Mouse (Mus musculus) intestine, embryonic 16.5 days (tissue): ENCODE results near the gene Grxcr1. TPM values are rescaled to one million over a fixed set of nuclear protein-coding genes. Genes with fewer than 3 reads are reported as not detected.

Experiments used
- ATAC-seq: fragments of 200-750 bp; cut with Nextera tagmentation; 2 replicates; pipeline ENCODE4 v1.8.0; 2017; ENCODE audit warnings: moderate TSS enrichment, moderate library complexity
- H3K27ac ChIP-seq: fragments of 300-500 bp; sonication (generic); 2 replicates; pipeline ENCODE4 v1.5.1; 2014; ENCODE audit warnings: mild to moderate bottlenecking, low read length
- H3K27me3 ChIP-seq: fragments of 300-500 bp; sonication (generic); replicated peaks from 2 replicates; pipeline ENCODE4 v1.6.1; 2014; ENCODE audit warnings: low read length, control low read depth, mixed read lengths; ENCODE audit not compliant: control insufficient read depth, insufficient read depth
- H3K36me3 ChIP-seq: fragments of 300-500 bp; sonication (generic); 2 replicates; pipeline ENCODE4 v1.6.1; 2014; ENCODE audit warnings: low read length, control low read depth; ENCODE audit not compliant: control insufficient read depth, insufficient read depth
- H3K4me1 ChIP-seq: fragments of 300-500 bp; sonication (generic); 2 replicates; pipeline ENCODE4 v1.6.1; 2014; ENCODE audit warnings: low read length, control low read depth, mixed read lengths; ENCODE audit not compliant: control insufficient read depth, insufficient read depth
- H3K4me2 ChIP-seq: fragments of 300-500 bp; sonication (generic); 2 replicates; pipeline ENCODE4 v1.6.1; 2014; ENCODE audit warnings: low read depth, low read length, control low read depth
- H3K4me3 ChIP-seq: fragments of 300-500 bp; sonication (generic); 2 replicates; pipeline ENCODE4 v1.5.1; 2014; ENCODE audit warnings: mild to moderate bottlenecking, low read length
- H3K9ac ChIP-seq: fragments of 300-500 bp; sonication (generic); 2 replicates; pipeline ENCODE4 v1.6.1; 2014; ENCODE audit warnings: low read depth, low read length
- H3K9me3 ChIP-seq: fragments of 300-500 bp; sonication (generic); 2 replicates; pipeline ENCODE4 v1.6.1; 2016; ENCODE audit warnings: low read length, control low read depth; ENCODE audit not compliant: control insufficient read depth
- WGBS: fragments of 180-500 bp; shearing (Covaris S2); extraction: QIAGEN DNeasy Blood & Tissue Kit; methylation state at CpG from one replicate; pipeline ENCODE4 v1.1.7; 2014; 5-methylcytosine and 5-hydroxymethylcytosine counted together
- polyA plus RNA-seq: library from polyadenylated mRNA; unstranded; fragments of >200 nt; fragmentation: Nextera tagmentation; extraction: Ambion mirVana; gene quantifications from 2 replicates; pipeline ENCODE4 v1.2.1, GENCODE M21; 2015

Grxcr1 gene
- polyA plus RNA-seq: not detected in 2 replicates

DNA sequence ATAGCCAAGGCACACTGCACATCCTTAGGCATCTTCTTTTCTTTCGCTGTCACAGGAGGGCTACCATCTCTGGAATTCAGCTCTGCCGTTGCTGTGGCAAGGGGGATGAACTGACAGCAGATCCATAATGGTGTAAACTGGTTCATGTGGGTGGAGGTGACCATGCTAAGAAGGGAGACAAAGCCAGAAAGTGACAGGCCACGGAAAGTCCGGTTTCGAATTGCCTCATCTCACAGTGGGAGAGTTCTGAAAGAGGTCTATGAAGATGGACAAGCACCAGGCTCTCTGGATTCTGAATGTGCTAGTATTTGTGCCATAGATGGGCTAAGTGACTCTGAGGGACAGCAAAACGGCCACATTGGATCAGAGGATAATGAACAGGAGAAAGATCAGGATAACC is at the start of gene Grxcr1:
TSS of gene Grxcr1 (plus strand) at position 92 of the 400 bp plus-strand sequence.
- no peak within 1 kb of the TSS for H3K27ac ChIP-seq
- H3K4me3 ChIP-seq: no peak within 1 kb of the TSS
- H3K4me1 ChIP-seq: no peaks in the 10 kb centered on the region
- WGBS: 89% methylated on average over 6 of the region's 6 CpGs
- no peaks in the 10 kb centered on the region for H3K36me3 ChIP-seq
- H3K9ac ChIP-seq: no peak within 1 kb of the TSS
- no peaks in the 10 kb centered on the region for H3K9me3 ChIP-seq
- no peaks in the 10 kb centered on the region for H3K27me3 ChIP-seq
- ATAC-seq: no peak
- H3K4me2 ChIP-seq: no peak within 1 kb of the TSS

DNA sequence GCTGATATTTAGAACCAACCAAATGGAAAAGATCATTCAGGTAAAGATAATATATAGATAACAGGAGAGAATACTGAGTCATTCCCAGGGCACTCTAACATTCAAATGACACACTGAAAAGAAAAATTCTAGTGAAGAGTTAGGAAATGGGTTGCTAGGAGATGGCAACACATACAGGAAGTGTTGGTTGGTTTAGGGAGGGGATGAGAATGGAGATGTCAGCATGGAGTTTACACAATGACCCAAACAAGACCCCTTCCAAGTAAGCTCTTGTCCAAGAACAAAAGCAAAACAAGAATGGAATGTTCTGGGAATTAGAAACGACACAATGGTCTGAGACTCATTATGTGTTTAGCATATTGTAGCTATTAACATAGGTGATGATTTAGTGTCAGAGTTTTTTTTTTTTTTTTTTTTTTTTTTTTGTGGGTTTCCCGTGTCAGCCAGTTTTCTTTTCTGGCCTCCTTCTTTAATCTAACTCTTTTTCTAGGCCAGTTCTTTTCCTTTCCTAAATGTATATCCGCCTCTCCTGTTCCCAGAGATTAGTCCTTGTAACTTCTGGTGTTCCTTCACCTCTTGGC is 49.6 kb upstream of the Grxcr1 start:
- Histone ChIP-seq H3K36me3 (no peaks in the 10 kb centered on the region), H3K9me3 (no peaks in the 10 kb centered on the region), H3K27ac (no peak overlapping the region), H3K9ac (no peak overlapping the region), H3K4me3 (no peak overlapping the region), H3K4me1 (no peaks in the 10 kb centered on the region), H3K27me3 (no peaks in the 10 kb centered on the region), H3K4me2 (no peak overlapping the region)
- 62% methylated on average over 3 of the region's 3 CpGs for WGBS
- no peak for ATAC-seq

DNA sequence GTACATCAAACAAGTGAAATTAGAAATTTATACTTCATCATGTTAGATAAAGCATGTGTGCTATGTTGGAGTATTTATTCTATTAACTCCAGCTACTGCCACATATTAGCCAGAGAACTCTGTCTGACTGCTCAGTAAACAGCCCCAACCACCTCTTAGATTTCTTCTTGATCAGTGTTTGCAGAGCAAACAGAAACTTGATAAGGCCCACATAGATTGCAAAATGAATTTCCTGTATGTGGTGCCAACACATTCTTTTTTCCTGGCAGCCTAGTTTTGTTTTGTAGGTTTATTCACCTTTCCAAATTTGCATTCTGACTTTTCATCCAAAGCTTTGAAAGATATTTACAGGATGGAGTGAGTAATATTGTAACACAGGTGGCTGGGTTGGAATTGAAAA is 41.2 kb upstream of the Grxcr1 start:
- H3K27ac ChIP-seq: no peak overlapping the region
- ATAC-seq: peak; percentile 84
- no peaks in the 10 kb centered on the region for H3K27me3 ChIP-seq
- no peaks in the 10 kb centered on the region for H3K9me3 ChIP-seq
- H3K9ac ChIP-seq: no peak overlapping the region
- no peak overlapping the region for H3K4me2 ChIP-seq
- no peaks in the 10 kb centered on the region for H3K36me3 ChIP-seq
- H3K4me1 ChIP-seq: no peaks in the 10 kb centered on the region
- no peak overlapping the region for H3K4me3 ChIP-seq

DNA sequence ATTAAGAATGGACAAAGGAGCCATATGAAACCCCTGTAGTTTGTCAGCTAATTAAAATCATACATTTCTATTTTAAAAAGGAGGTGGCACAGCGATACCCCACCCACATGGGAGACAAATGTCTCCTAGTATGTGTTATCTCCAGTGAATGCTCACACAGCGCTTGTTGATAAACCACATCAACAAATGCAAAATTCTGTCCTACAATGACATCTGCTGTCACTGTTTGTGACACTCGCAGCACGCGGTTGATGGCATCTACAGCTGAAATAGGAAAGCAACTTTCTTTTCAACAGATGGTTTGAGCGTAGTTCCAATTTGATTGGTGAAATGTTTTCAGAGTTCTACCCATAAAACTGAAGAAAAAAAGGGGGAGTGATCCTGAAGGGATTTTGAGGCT is 29.0 kb upstream of the Grxcr1 start:
- no peak for ATAC-seq
- Histone ChIP-seq H3K9me3 (no peaks in the 10 kb centered on the region), H3K4me1 (peaks cover 4% of the 10 kb centered on the region; the same call in 1 of the 2 replicates), H3K9ac (no peak overlapping the region), H3K4me3 (no peak overlapping the region), H3K36me3 (no peaks in the 10 kb centered on the region), H3K27ac (no peak overlapping the region), H3K27me3 (no peaks in the 10 kb centered on the region), H3K4me2 (no peak overlapping the region)
- WGBS: 94% methylated on average over 6 of the region's 6 CpGs

DNA sequence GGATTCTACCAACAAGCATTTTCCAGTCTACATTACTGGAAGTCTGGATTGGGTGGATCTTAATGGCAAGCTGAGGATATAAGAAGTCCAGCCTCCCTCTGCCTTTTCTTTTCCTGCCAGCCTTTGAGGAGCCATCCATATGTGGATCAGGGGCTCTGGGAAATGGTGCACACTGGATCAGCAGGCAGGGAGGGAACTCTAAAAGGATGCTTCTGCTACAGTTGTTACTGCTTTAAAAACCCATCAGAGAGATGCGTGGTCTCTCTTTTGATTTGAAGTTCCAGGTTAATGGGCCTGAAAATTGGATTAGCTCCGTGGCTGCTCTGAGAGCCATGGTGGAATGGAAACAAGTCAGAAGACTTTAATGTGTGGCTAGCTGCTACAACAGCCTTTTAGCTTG is 27.7 kb upstream of the Grxcr1 start:
- H3K4me1 ChIP-seq: peaks cover 4% of the 10 kb centered on the region; the same call in 1 of the 2 replicates
- no peaks in the 10 kb centered on the region for H3K9me3 ChIP-seq
- H3K4me3 ChIP-seq: no peak overlapping the region
- H3K27ac ChIP-seq: no peak overlapping the region
- 62% methylated on average over 2 of the region's 2 CpGs for WGBS
- H3K9ac ChIP-seq: no peak overlapping the region
- H3K36me3 ChIP-seq: no peaks in the 10 kb centered on the region
- no peak for ATAC-seq
- H3K27me3 ChIP-seq: no peaks in the 10 kb centered on the region
- no peak overlapping the region for H3K4me2 ChIP-seq

DNA sequence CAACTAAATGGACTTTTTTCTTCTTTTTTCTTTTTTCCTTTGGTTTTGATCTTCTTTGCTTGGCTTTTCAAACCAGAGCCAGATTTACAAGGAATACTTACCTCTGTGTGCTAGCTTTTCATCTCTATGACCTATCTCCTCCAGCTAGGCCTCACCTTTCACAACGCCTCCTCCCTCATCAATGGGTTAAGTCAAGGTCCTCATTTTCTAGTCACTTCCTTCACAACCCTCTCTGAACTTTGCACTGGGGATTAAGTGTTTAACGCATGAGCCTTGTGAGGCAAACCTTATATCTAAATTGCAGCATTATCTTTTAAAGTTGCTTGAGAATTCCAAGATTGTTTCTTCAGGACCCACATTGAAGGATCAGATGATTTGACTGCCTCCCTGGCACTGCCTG is 27.2 kb upstream of the Grxcr1 start:
- Histone ChIP-seq H3K27ac (peak overlapping the region; percentile 18; the same call in 1 of the 2 replicates), H3K4me2 (no peak overlapping the region), H3K27me3 (no peaks in the 10 kb centered on the region), H3K9ac (no peak overlapping the region), H3K9me3 (no peaks in the 10 kb centered on the region), H3K4me3 (no peak overlapping the region), H3K36me3 (no peaks in the 10 kb centered on the region), H3K4me1 (peaks cover 4% of the 10 kb centered on the region; the same call in 1 of the 2 replicates)
- WGBS: 64% methylated on average over 2 of the region's 2 CpGs
- peak; percentile 96 for ATAC-seq

DNA sequence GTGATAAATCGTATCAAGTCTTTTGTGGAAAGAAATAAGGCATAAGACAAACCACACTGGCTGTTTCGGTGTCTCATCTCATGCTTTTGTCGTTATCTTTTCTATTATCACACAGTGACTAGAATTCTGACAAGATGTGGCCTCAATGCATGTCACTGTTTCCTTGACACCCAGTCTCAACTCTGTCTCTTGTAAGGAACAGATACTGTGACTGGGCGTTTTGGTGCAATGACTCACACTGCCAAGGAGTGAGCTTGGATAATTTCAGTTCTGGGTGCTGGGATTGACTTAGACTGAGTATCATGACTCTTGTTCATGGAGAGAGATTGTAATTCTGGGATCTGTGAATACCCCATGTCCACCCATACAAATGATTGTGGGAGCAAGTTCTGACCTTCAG is 24.6 kb upstream of the Grxcr1 start:
- Histone ChIP-seq H3K9ac (no peak overlapping the region), H3K4me3 (no peak overlapping the region), H3K27ac (no peak overlapping the region), H3K27me3 (no peaks in the 10 kb centered on the region), H3K4me2 (no peak overlapping the region), H3K36me3 (no peaks in the 10 kb centered on the region), H3K9me3 (no peaks in the 10 kb centered on the region), H3K4me1 (peaks cover 4% of the 10 kb centered on the region; the same call in 1 of the 2 replicates)
- no peak for ATAC-seq
- 80% methylated on average over 4 of the region's 4 CpGs for WGBS

DNA sequence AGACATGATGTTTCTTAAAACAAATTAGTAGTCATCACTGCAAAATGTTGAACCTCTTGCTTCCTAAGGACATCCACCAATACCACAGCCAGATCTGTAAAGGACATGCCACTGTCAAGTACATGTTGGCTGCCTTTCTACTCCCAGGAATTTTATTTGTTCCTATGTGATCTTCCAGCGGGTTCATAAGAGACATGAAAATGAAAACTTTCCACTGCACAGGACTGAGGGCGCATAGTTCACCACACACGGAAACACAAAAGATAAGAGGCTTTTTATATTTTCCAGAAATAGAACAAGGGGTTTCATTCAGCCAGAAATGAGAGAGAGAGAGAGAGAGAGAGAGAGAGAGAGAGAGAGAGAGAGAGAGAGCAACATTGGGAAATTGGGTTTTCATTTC is 20.1 kb upstream of the Grxcr1 start:
- Histone ChIP-seq H3K27me3 (no peaks in the 10 kb centered on the region), H3K36me3 (no peaks in the 10 kb centered on the region), H3K4me3 (no peak overlapping the region), H3K4me2 (no peak overlapping the region), H3K4me1 (no peaks in the 10 kb centered on the region), H3K27ac (no peak overlapping the region), H3K9ac (no peak overlapping the region), H3K9me3 (no peaks in the 10 kb centered on the region)
- no peak for ATAC-seq
- WGBS: 65% methylated on average over 3 of the region's 3 CpGs

DNA sequence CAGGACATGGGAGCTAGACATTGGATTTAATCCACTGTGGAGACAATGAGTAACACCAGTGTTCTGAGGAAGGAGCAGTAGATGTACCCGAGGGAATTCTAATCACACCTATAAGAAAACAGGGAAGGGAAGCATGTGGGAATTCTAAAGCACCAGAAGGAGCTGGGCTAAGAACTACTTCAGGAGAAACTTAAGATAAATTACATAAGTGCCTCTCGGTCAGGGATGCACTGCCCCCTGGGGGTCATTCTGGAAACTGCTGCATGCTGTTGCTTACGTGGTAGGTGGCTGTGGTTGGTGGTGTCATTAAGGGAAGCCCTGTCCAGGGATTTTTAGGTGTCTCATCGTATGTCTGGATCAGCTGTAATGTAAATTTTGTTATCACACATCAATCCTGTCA is 19.0 kb upstream of the Grxcr1 start:
- no peaks in the 10 kb centered on the region for H3K36me3 ChIP-seq
- 14% methylated on average over 4 of the region's 4 CpGs for WGBS
- no peaks in the 10 kb centered on the region for H3K9me3 ChIP-seq
- no peak overlapping the region for H3K4me2 ChIP-seq
- no peaks in the 10 kb centered on the region for H3K27me3 ChIP-seq
- no peak overlapping the region for H3K27ac ChIP-seq
- H3K9ac ChIP-seq: no peak overlapping the region
- no peak overlapping the region for H3K4me3 ChIP-seq
- ATAC-seq: peak; percentile 56; the same call in 1 of the 2 replicates
- H3K4me1 ChIP-seq: no peaks in the 10 kb centered on the region

DNA sequence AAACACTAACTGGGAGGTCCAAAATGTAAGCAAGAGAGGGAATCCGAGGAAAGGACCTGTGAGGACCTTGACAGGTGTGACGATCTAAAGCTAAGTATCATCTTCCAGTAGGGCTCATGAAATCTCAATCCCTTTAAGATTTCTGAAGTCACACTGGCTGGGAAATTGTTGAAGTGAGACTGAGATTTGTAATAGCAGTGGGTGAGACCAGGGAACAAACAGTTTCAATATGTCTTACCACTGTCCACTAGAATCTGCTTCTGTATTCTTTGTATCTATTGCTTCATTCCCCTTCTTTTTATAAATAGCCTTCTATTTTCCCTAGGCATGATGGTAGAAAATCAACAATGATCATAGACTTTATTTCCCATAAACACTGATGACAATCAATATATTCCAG is 10.8 kb upstream of the Grxcr1 start:
- no peak for ATAC-seq
- Histone ChIP-seq H3K4me1 (no peaks in the 10 kb centered on the region), H3K9ac (no peak overlapping the region), H3K27me3 (no peaks in the 10 kb centered on the region), H3K9me3 (no peaks in the 10 kb centered on the region), H3K36me3 (no peaks in the 10 kb centered on the region), H3K27ac (no peak overlapping the region), H3K4me2 (no peak overlapping the region), H3K4me3 (no peak overlapping the region)
- WGBS: 43% methylated on average over 2 of the region's 2 CpGs
